ENCODE assay signal across 8 mouse cellular contexts in the genomic region with DNA sequence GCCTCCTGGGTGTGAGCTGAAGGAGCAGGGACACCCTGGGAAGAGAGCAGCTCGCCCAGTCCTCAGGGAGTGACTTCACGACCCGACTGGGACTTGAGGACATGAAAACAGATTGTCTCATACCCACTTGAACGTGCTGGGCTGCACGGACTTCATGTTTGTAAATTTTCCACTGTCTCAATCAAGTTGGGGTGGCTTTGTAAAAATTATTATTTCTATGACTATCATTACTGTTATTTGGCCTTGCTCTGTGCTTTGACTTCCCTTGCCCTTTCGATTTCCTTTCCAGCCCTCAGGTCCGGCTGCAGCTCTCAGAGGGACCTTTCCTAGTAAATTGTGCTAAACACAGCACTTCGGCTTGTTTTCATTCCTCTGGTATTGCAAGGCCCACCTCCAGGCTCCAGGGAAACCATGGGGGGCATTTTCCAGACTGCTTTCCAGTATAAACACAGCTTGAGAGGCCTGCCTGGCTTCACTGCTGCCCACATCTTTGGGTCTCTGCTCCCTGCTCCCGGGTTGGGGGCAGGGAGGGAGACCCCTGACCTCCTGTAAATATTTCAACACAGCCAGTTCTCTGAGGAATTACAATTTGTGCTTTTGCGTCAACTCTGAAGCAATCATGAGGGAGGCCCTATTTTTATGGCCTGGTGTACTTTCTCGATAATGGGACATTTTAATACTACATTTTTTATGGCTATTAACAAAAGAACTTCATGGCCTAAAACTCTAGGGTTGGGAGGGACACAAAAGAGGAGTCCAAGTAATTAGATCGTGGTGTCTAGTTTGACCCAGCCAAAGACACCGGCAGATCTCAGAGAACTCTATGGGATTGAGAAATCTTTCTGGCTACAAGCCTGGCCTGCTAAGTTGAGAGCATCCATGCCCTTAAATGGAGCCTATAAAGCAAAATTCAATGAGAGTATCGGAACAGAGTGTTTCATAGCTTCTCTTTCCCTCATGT.
DNase-seq lines count a peak whose midpoint lies in the region; ATAC-seq and TF ChIP-seq lines count a peak whose summit lies in the region.

No protein-coding gene starts in this region.

- no peak overlapping the region for H3K9ac ChIP-seq in intestine, postnatal 0 days (ENCODE audit: low read depth, low read length)
- H3K9ac ChIP-seq in liver, embryonic 16.5 days (ENCODE audit: low read depth, low read length), result no peak overlapping the region
- H3K9ac ChIP-seq in forebrain, embryonic 12.5 days, result no peak overlapping the region

- H3K4me2 ChIP-seq in intestine, postnatal 0 days (replicated peaks; ENCODE audit: low read depth), result no peak overlapping the region
- H3K4me2 ChIP-seq in liver, embryonic 16.5 days (ENCODE audit: low read depth, low read length), result no peak overlapping the region
- no peak overlapping the region for H3K4me2 ChIP-seq in forebrain, embryonic 12.5 days

- H3K27ac ChIP-seq in intestine, postnatal 0 days (ENCODE audit: low read depth, low read length), result peak overlapping the region; percentile 50
- H3K27ac ChIP-seq in liver, embryonic 16.5 days (ENCODE audit: low read length), result peak overlapping the region; percentile 82
- no peak overlapping the region for H3K27ac ChIP-seq in forebrain, embryonic 12.5 days

- H3K27me3 ChIP-seq in intestine, postnatal 0 days (replicated peaks; ENCODE audit: control insufficient read depth, insufficient read depth, low read length), result no peaks in the 10 kb centered on the region
- no peaks in the 10 kb centered on the region for H3K27me3 ChIP-seq in liver, embryonic 16.5 days (ENCODE audit: control insufficient read depth, insufficient read depth, low read depth, low read length)
- no peaks in the 10 kb centered on the region for H3K27me3 ChIP-seq in forebrain, embryonic 12.5 days

- H3K4me3 ChIP-seq in intestine, postnatal 0 days (ENCODE audit: low read depth, low read length), result no peak overlapping the region
- no peak overlapping the region for H3K4me3 ChIP-seq in liver, embryonic 16.5 days (ENCODE audit: low read depth, low read length)
- no peak overlapping the region for H3K4me3 ChIP-seq in forebrain, embryonic 12.5 days (replicated peaks)

- no peak for ATAC-seq in intestine, postnatal 0 days
- ATAC-seq in liver, embryonic 16.5 days (ENCODE audit: low read depth), result peak; percentile 66
- ATAC-seq in inflammation-experienced regulatory T-cells, adult 6 months, result no peak
- ATAC-seq in forebrain, embryonic 12.5 days (ENCODE audit: low FRiP score), result no peak

- H3K9me3 ChIP-seq in intestine, postnatal 0 days (ENCODE audit: control insufficient read depth), result no peaks in the 10 kb centered on the region
- no peaks in the 10 kb centered on the region for H3K9me3 ChIP-seq in liver, embryonic 16.5 days (replicated peaks; ENCODE audit: control insufficient read depth, low read length)
- H3K9me3 ChIP-seq in forebrain, embryonic 12.5 days, result no peaks in the 10 kb centered on the region

- no peaks in the 10 kb centered on the region for H3K36me3 ChIP-seq in intestine, postnatal 0 days (ENCODE audit: control insufficient read depth, insufficient read depth)
- H3K36me3 ChIP-seq in liver, embryonic 16.5 days (ENCODE audit: control insufficient read depth, insufficient read depth), result no peaks in the 10 kb centered on the region
- H3K36me3 ChIP-seq in forebrain, embryonic 12.5 days (replicated peaks), result no peaks in the 10 kb centered on the region

- TF ChIP-seq CTCF in intestine, postnatal 0 days (IDR thresholded peaks at IDR 0.05; ENCODE audit: low read depth), result no peak

- no peaks in the 10 kb centered on the region; the same call in 1 of the 2 replicates for H3K4me1 ChIP-seq in intestine, postnatal 0 days (replicated peaks; ENCODE audit: control insufficient read depth, insufficient read depth, low read length)
- H3K4me1 ChIP-seq in liver, embryonic 16.5 days (ENCODE audit: control insufficient read depth, low read depth, low read length), result peaks cover 7% of the 10 kb centered on the region
- H3K4me1 ChIP-seq in forebrain, embryonic 12.5 days, result peaks cover 8% of the 10 kb centered on the region; the same call in 1 of the 2 replicates

- WGBS in intestine, postnatal 0 days, result 47% methylated on average over 14 of the region's 14 CpGs
- WGBS in liver, embryonic 16.5 days (ENCODE audit: insufficient replicate concordance), result 50% methylated on average over 14 of the region's 14 CpGs
- 82% methylated on average over 14 of the region's 14 CpGs for whole genome bisulfite sequencing in forebrain, embryonic 12.5 days

- peak; percentile 82 for DNase-seq in gastrocnemius, adult 18-20 months (ENCODE audit: low spot score)
- no peak for DNase-seq in gastrocnemius, postnatal 4 days (ENCODE audit: low spot score in 2 of 2)
- peak; percentile 89 for DNase-seq in fat pad, adult 2 months (ENCODE audit: extremely low read depth, low read depth, low spot score)
- DNase-seq in frontal cortex, adult 2 months (ENCODE audit: extremely low spot score in 1 of 2, low spot score in 1 of 2), result no peak

Comparison
In these comparisons a context has a peak if more than half of its experiments do, and no peak if none do; other contexts are left out.
1. DNase-seq: peak in gastrocnemius, adult 18-20 months (single experiment) and fat pad, adult 2 months (single experiment); none in gastrocnemius, postnatal 4 days (0 of 2) and frontal cortex, adult 2 months (0 of 2).